In the genomic region with DNA sequence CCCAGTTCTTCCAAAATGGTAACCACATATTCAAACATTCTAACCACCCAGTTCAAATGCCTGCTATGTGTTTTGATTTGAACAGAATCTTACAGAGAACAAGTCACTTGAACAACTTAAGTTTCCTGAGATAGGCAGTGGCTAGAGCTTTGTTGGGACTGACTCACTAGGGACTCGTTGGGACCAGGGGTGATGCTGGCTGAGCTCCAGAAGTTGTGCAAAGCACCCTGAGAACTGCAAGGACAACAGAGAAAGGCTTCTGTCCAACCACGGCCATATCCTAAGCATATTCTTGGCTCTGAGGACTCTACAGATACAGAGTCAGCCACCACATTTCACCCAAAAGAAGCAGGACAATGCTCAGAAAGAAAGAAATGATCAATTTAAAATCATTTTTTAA, we compare ENCODE assay signal across 29 mouse cellular contexts.
DNase-seq lines count a peak whose midpoint lies in the region; ATAC-seq and TF ChIP-seq lines count a peak whose summit lies in the region.
"Had no signal": no experiment of that assay in that cellular context is flagged by ENCODE, and none has a peak within 500 bp of the region (broad histone marks: within the 10 kb centered on the region; RNA-seq: fewer than 3 reads in every experiment).

No protein-coding gene starts in this region.

- no peaks in the 10 kb centered on the region for H3K27me3 ChIP-seq in lung, postnatal 0 days (replicated peaks; ENCODE audit: insufficient read depth, low read length)
- no peaks in the 10 kb centered on the region for H3K27me3 ChIP-seq in forebrain, embryonic 14.5 days (replicated peaks; ENCODE audit: control insufficient read depth, insufficient read depth, low read length)
- H3K27me3 ChIP-seq: forebrain, embryonic 13.5 days; heart, embryonic 13.5 days; hindbrain, embryonic 12.5 days; lung, embryonic 15.5 days; neural tube, embryonic 12.5 days; stomach, embryonic 15.5 days had no signal

- no peaks in the 10 kb centered on the region for H3K9me3 ChIP-seq in lung, postnatal 0 days (ENCODE audit: low read length)
- H3K9me3 ChIP-seq in forebrain, embryonic 14.5 days (replicated peaks; ENCODE audit: control insufficient read depth, low read length): no peaks in the 10 kb centered on the region
- H3K9me3 ChIP-seq: forebrain, embryonic 13.5 days; G1E; heart, embryonic 13.5 days; hindbrain, embryonic 12.5 days; lung, embryonic 15.5 days; neural tube, embryonic 12.5 days; stomach, embryonic 15.5 days had no signal

- TF ChIP-seq CTCF in lung, postnatal 0 days (IDR thresholded peaks at IDR 0.05): no peak

- 51% methylated on average over 2 of the region's 2 CpGs for WGBS in lung, postnatal 0 days
- WGBS in forebrain, embryonic 14.5 days: 83% methylated on average over 2 of the region's 2 CpGs

- H3K4me2 ChIP-seq in lung, postnatal 0 days (replicated peaks; ENCODE audit: low read depth, low read length): no peak overlapping the region
- H3K4me2 ChIP-seq in forebrain, embryonic 14.5 days (ENCODE audit: low read length): no peak overlapping the region
- H3K4me2 ChIP-seq: forebrain, embryonic 13.5 days; heart, embryonic 13.5 days; hindbrain, embryonic 12.5 days; lung, embryonic 15.5 days; midbrain, embryonic 11.5 days; neural tube, embryonic 12.5 days; stomach, embryonic 15.5 days had no signal

- no peak for ATAC-seq in lung, postnatal 0 days
- ATAC-seq in forebrain, embryonic 14.5 days: no peak
- ATAC-seq: forebrain, embryonic 13.5 days; hindbrain, postnatal 0 days; intestine, embryonic 16.5 days; midbrain, embryonic 16.5 days had no signal

- H3K9ac ChIP-seq in lung, postnatal 0 days (replicated peaks; ENCODE audit: low read depth): no peak overlapping the region
- H3K9ac ChIP-seq in forebrain, embryonic 14.5 days (ENCODE audit: low read length): no peak overlapping the region
- H3K9ac ChIP-seq: forebrain, embryonic 13.5 days; heart, embryonic 13.5 days; hindbrain, embryonic 12.5 days; liver, embryonic 14.5 days; lung, embryonic 15.5 days; neural tube, embryonic 12.5 days; stomach, embryonic 15.5 days had no signal

- H3K27ac ChIP-seq in lung, postnatal 0 days (ENCODE audit: low read length): no peak overlapping the region
- no peak overlapping the region for H3K27ac ChIP-seq in forebrain, embryonic 14.5 days (ENCODE audit: low read depth, low read length)
- H3K27ac ChIP-seq: forebrain, embryonic 13.5 days; heart, embryonic 13.5 days; hindbrain, embryonic 12.5 days; hindbrain, postnatal 0 days; kidney, postnatal 0 days; liver, embryonic 14.5 days; lung, embryonic 15.5 days; neural tube, embryonic 12.5 days; stomach, embryonic 15.5 days had no signal

- no peaks in the 10 kb centered on the region for H3K36me3 ChIP-seq in lung, postnatal 0 days (ENCODE audit: insufficient read depth, low read length)
- H3K36me3 ChIP-seq in forebrain, embryonic 14.5 days (ENCODE audit: control insufficient read depth, insufficient read depth, low read length): peaks cover 2% of the 10 kb centered on the region; the same call in 1 of the 2 replicates
- H3K36me3 ChIP-seq: lung, embryonic 15.5 days; stomach, embryonic 15.5 days had no signal

- no peak overlapping the region for H3K4me3 ChIP-seq in lung, postnatal 0 days (ENCODE audit: low read depth, low read length)
- no peak overlapping the region for H3K4me3 ChIP-seq in forebrain, embryonic 14.5 days (ENCODE audit: low read depth, low read length)
- H3K4me3 ChIP-seq: forebrain, embryonic 13.5 days; heart, embryonic 13.5 days; hindbrain, embryonic 12.5 days; lung, embryonic 15.5 days; neural tube, embryonic 12.5 days; stomach, embryonic 15.5 days had no signal

- no peaks in the 10 kb centered on the region for H3K4me1 ChIP-seq in lung, postnatal 0 days (ENCODE audit: insufficient read depth, low read depth, low read length)
- H3K4me1 ChIP-seq in forebrain, embryonic 14.5 days (ENCODE audit: control insufficient read depth, insufficient read depth, low read length): no peaks in the 10 kb centered on the region
- H3K4me1 ChIP-seq: forebrain, embryonic 13.5 days; heart, embryonic 13.5 days; hindbrain, embryonic 12.5 days; lung, embryonic 15.5 days; neural tube, embryonic 12.5 days; stomach, embryonic 15.5 days had no signal

- no peak for TF ChIP-seq EP300 in lung, postnatal 0 days (IDR thresholded peaks at IDR 0.05)

- peak; percentile 50 to 77 for DNase-seq in adrenal gland, adult (ENCODE audit: inconsistent age in 2 of 2, low spot score in 1 of 2)
- no peak for DNase-seq in adrenal gland, postnatal 4 days (ENCODE audit: low spot score in 2 of 2)
- peak; percentile 8 to 47 for DNase-seq in lung, adult 18-20 months
- DNase-seq in lung, postnatal 0 days (ENCODE audit: low spot score): no peak
- DNase-seq in adrenal gland, postnatal 10 days: peak; percentile 76
- peak; percentile 21 for DNase-seq in lung, postnatal 25 days (ENCODE audit: low spot score)
- no peak for DNase-seq in natural killer cell, adult 2 months (ENCODE audit: low spot score in 2 of 2)
- DNase-seq in forebrain, embryonic 14.5 days (ENCODE audit: low spot score): no peak
- DNase-seq: cerebellum, adult 2 months; cerebellum, postnatal 25 days; gastrocnemius, postnatal 25 days; heart, adult 18-20 months; kidney, adult 8-10 months; layer of hippocampus, adult 9-11 months; liver; right cerebral cortex, postnatal 14 days had no signal

Comparison
In these comparisons a context has a peak if more than half of its experiments do, and no peak if none do; other contexts are left out.
1. DNase-seq: peak in adrenal gland, adult (2 of 2), lung, adult 18-20 months (2 of 2), adrenal gland, postnatal 10 days (single experiment) and lung, postnatal 25 days (single experiment); none in adrenal gland, postnatal 4 days (0 of 2), lung, postnatal 0 days (single experiment), natural killer cell, adult 2 months (0 of 2) and forebrain, embryonic 14.5 days (single experiment).